Mouse (Mus musculus): ENCODE data around the gene Fam221a. TPM values are rescaled to one million over a fixed set of nuclear protein-coding genes. Genes with fewer than 3 reads are reported as not detected.

Fam221a gene
- polyA plus RNA-seq, 1 experiment from 2014 or later, result 5.4 TPM

DNA sequence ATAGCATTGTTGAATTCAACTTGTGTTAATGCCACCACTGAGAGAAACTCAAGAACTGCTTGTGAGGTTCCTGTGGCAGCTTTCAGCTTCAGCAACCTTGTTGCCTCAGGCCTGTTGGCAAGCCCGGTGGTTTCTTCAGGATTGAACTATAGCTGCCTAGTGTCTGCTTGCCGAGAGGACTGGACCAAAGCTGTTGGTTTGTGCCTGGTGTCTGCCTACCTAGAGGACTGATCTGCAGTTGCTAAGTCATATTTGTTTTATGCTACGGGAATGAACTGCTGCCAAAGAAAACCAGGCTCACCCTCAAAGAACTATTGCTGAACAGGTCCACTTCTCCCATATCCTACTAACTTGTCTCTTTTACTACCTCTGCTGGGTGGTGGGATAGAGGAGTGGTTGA, 40.7 kb upstream of the Fam221a start:
- H3K9me3 ChIP-seq (replicated peaks; ENCODE audit: control insufficient read depth, low read length), result no peaks in the 10 kb centered on the region
- no peaks in the 10 kb centered on the region for H3K4me1 ChIP-seq (ENCODE audit: control insufficient read depth, insufficient read depth, low read length)
- ATAC-seq (no peak), DNase-seq (ENCODE audit: low spot score) (no peak)
- no peaks in the 10 kb centered on the region for H3K27me3 ChIP-seq (replicated peaks; ENCODE audit: control insufficient read depth, insufficient read depth, low read length)
- no peak overlapping the region for H3K9ac ChIP-seq (ENCODE audit: low read length)
- no peak overlapping the region for H3K4me3 ChIP-seq (ENCODE audit: low read depth, low read length)
- WGBS, result 88% methylated on average over 3 of the region's 3 CpGs
- H3K36me3 ChIP-seq (ENCODE audit: control insufficient read depth, insufficient read depth, low read length), result no peaks in the 10 kb centered on the region
- no peak overlapping the region for H3K4me2 ChIP-seq (ENCODE audit: low read length)
- H3K27ac ChIP-seq (ENCODE audit: low read depth, low read length), result no peak overlapping the region

DNA sequence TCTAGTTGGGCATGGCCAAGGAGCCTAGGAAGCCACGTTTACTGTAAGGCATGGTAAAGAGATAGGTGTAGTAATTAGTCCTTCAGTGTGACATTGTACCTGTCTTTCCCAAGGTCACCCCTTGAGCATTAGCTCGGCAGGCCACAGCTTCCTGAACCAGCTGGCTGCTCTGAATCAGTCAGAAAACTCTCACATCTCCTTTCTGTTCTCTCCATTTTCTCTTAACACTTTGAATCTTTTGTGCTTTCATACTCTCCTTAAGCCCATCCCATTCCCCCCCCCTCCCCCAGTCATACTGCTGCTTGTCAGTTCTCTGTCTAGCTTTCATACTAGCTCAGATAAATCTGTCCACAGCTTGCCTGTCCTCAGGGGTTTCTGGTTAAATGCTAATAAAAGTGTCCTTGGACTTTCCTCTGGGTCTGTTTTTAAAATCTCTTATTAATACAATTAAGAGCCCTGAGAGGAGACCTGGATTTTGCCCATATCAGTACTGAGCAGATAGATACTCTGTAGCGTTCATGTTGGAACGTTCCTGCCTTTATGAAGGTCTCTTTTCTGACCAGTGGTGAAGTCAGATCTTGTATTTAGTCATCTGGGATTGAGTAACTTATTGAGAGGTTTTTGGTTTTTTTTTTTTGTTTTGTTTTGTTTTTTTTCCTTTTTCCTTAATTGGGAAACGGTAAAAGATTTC, 36.0 kb upstream of the Fam221a start:
- Histone ChIP-seq H3K27me3 (replicated peaks; ENCODE audit: control insufficient read depth, insufficient read depth, low read length) (no peaks in the 10 kb centered on the region), H3K9me3 (replicated peaks; ENCODE audit: control insufficient read depth, low read length) (no peaks in the 10 kb centered on the region), H3K4me1 (ENCODE audit: control insufficient read depth, insufficient read depth, low read length) (no peaks in the 10 kb centered on the region), H3K4me2 (ENCODE audit: low read length) (no peak overlapping the region), H3K4me3 (ENCODE audit: low read depth, low read length) (no peak overlapping the region), H3K27ac (ENCODE audit: low read depth, low read length) (no peak overlapping the region), H3K9ac (ENCODE audit: low read length) (no peak overlapping the region), H3K36me3 (ENCODE audit: control insufficient read depth, insufficient read depth, low read length) (no peaks in the 10 kb centered on the region)
- ATAC-seq, result no peak
- WGBS, result 69% methylated on average over 5 of the region's 5 CpGs
- DNase-seq (ENCODE audit: low spot score), result no peak

GRCm38 (mm10) chr6:49332060-49332370, 35.5 kb upstream of the Fam221a start:
- WGBS, result 71% methylated on average over 13 of the region's 13 CpGs
- no peak for ATAC-seq
- no peak overlapping the region for H3K4me2 ChIP-seq (ENCODE audit: low read length)

GRCm38 (mm10) chr6:49338566-49338965, 29.0 kb upstream of the Fam221a start:
- WGBS, result 13% methylated on average over 9 of the region's 9 CpGs
- DNase-seq (ENCODE audit: low spot score), result peak; percentile 29
- no peaks in the 10 kb centered on the region for H3K9me3 ChIP-seq (replicated peaks; ENCODE audit: control insufficient read depth, low read length)

More at GRCm38 (mm10) chr6:49332060-49332370, 35.5 kb upstream of the Fam221a start:
- Histone ChIP-seq H3K4me3 (ENCODE audit: low read depth, low read length) (no peak overlapping the region), H3K36me3 (ENCODE audit: control insufficient read depth, insufficient read depth, low read length) (no peaks in the 10 kb centered on the region), H3K27me3 (replicated peaks; ENCODE audit: control insufficient read depth, insufficient read depth, low read length) (no peaks in the 10 kb centered on the region), H3K4me1 (ENCODE audit: control insufficient read depth, insufficient read depth, low read length) (no peaks in the 10 kb centered on the region), H3K9ac (ENCODE audit: low read length) (no peak overlapping the region), H3K9me3 (replicated peaks; ENCODE audit: control insufficient read depth, low read length) (no peaks in the 10 kb centered on the region), H3K27ac (ENCODE audit: low read depth, low read length) (no peak overlapping the region)
- no peak for DNase-seq (ENCODE audit: low spot score)

GRCm38 (mm10) chr6:49339145-49339544, 28.4 kb upstream of the Fam221a start:
- 42% methylated on average over 6 of the region's 6 CpGs for WGBS
- no peak overlapping the region for H3K4me2 ChIP-seq (ENCODE audit: low read length)
- no peak for ATAC-seq

More at GRCm38 (mm10) chr6:49338566-49338965, 29.0 kb upstream of the Fam221a start:
- H3K4me1 ChIP-seq (ENCODE audit: control insufficient read depth, insufficient read depth, low read length), result no peaks in the 10 kb centered on the region
- ATAC-seq, result no peak
- no peak overlapping the region for H3K4me3 ChIP-seq (ENCODE audit: low read depth, low read length)
- H3K27ac ChIP-seq (ENCODE audit: low read depth, low read length), result no peak overlapping the region
- no peak overlapping the region for H3K9ac ChIP-seq (ENCODE audit: low read length)
- no peaks in the 10 kb centered on the region for H3K27me3 ChIP-seq (replicated peaks; ENCODE audit: control insufficient read depth, insufficient read depth, low read length)
- H3K4me2 ChIP-seq (ENCODE audit: low read length), result no peak overlapping the region
- no peaks in the 10 kb centered on the region for H3K36me3 ChIP-seq (ENCODE audit: control insufficient read depth, insufficient read depth, low read length)

GRCm38 (mm10) chr6:49343737-49344469, 23.6 kb upstream of the Fam221a start:
- no peaks in the 10 kb centered on the region for H3K9me3 ChIP-seq (replicated peaks; ENCODE audit: control insufficient read depth, low read length)
- H3K9ac ChIP-seq (ENCODE audit: low read length), result no peak overlapping the region
- H3K4me3 ChIP-seq (ENCODE audit: low read depth, low read length), result no peak overlapping the region
- WGBS, result 80% methylated on average over 14 of the region's 14 CpGs
- no peaks in the 10 kb centered on the region for H3K4me1 ChIP-seq (ENCODE audit: control insufficient read depth, insufficient read depth, low read length)
- no peak overlapping the region for H3K4me2 ChIP-seq (ENCODE audit: low read length)
- H3K27ac ChIP-seq (ENCODE audit: low read depth, low read length), result no peak overlapping the region
- ATAC-seq (no peak), DNase-seq (ENCODE audit: low spot score) (no peak)
- no peaks in the 10 kb centered on the region for H3K36me3 ChIP-seq (ENCODE audit: control insufficient read depth, insufficient read depth, low read length)
- no peaks in the 10 kb centered on the region for H3K27me3 ChIP-seq (replicated peaks; ENCODE audit: control insufficient read depth, insufficient read depth, low read length)

More at GRCm38 (mm10) chr6:49339145-49339544, 28.4 kb upstream of the Fam221a start:
- Histone ChIP-seq H3K4me3 (ENCODE audit: low read depth, low read length) (no peak overlapping the region), H3K4me1 (ENCODE audit: control insufficient read depth, insufficient read depth, low read length) (no peaks in the 10 kb centered on the region), H3K9me3 (replicated peaks; ENCODE audit: control insufficient read depth, low read length) (no peaks in the 10 kb centered on the region), H3K27ac (ENCODE audit: low read depth, low read length) (no peak overlapping the region), H3K36me3 (ENCODE audit: control insufficient read depth, insufficient read depth, low read length) (no peaks in the 10 kb centered on the region), H3K27me3 (replicated peaks; ENCODE audit: control insufficient read depth, insufficient read depth, low read length) (no peaks in the 10 kb centered on the region), H3K9ac (ENCODE audit: low read length) (no peak overlapping the region)
- DNase-seq (ENCODE audit: low spot score), result no peak

- no peaks in the 10 kb centered on the region for H3K4me1 ChIP-seq (ENCODE audit: control insufficient read depth, insufficient read depth, low read length)
- H3K4me3 ChIP-seq (ENCODE audit: low read depth, low read length), result no peak overlapping the region
- no peak for DNase-seq (ENCODE audit: low spot score)
- no peak overlapping the region for H3K9ac ChIP-seq (ENCODE audit: low read length)
- no peak for ATAC-seq
- 91% methylated on average over 7 of the region's 7 CpGs for WGBS
- H3K4me2 ChIP-seq (ENCODE audit: low read length), result no peak overlapping the region
- no peaks in the 10 kb centered on the region for H3K36me3 ChIP-seq (ENCODE audit: control insufficient read depth, insufficient read depth, low read length)
- no peak overlapping the region for H3K27ac ChIP-seq (ENCODE audit: low read depth, low read length)
- no peaks in the 10 kb centered on the region for H3K27me3 ChIP-seq (replicated peaks; ENCODE audit: control insufficient read depth, insufficient read depth, low read length)
- H3K9me3 ChIP-seq (replicated peaks; ENCODE audit: control insufficient read depth, low read length), result no peaks in the 10 kb centered on the region
These were observed 17.7 kb upstream of the Fam221a start for GRCm38 (mm10) chr6:49349826-49350225.

- Histone ChIP-seq H3K4me2 (ENCODE audit: low read length) (no peak overlapping the region), H3K9me3 (replicated peaks; ENCODE audit: control insufficient read depth, low read length) (no peaks in the 10 kb centered on the region), H3K36me3 (ENCODE audit: control insufficient read depth, insufficient read depth, low read length) (no peaks in the 10 kb centered on the region), H3K4me1 (ENCODE audit: control insufficient read depth, insufficient read depth, low read length) (no peaks in the 10 kb centered on the region), H3K27ac (ENCODE audit: low read depth, low read length) (no peak overlapping the region), H3K9ac (ENCODE audit: low read length) (no peak overlapping the region), H3K4me3 (ENCODE audit: low read depth, low read length) (no peak overlapping the region), H3K27me3 (replicated peaks; ENCODE audit: control insufficient read depth, insufficient read depth, low read length) (no peaks in the 10 kb centered on the region)
- WGBS, result 88% methylated on average over 3 of the region's 3 CpGs
- ATAC-seq (no peak), DNase-seq (ENCODE audit: low spot score) (no peak)
These were observed 12.9 kb upstream of the Fam221a start for GRCm38 (mm10) chr6:49354613-49355012.

- Histone ChIP-seq H3K27me3 (replicated peaks; ENCODE audit: control insufficient read depth, insufficient read depth, low read length) (no peaks in the 10 kb centered on the region), H3K4me3 (ENCODE audit: low read depth, low read length) (no peak overlapping the region), H3K4me2 (ENCODE audit: low read length) (no peak overlapping the region), H3K36me3 (ENCODE audit: control insufficient read depth, insufficient read depth, low read length) (no peaks in the 10 kb centered on the region), H3K9me3 (replicated peaks; ENCODE audit: control insufficient read depth, low read length) (no peaks in the 10 kb centered on the region), H3K9ac (ENCODE audit: low read length) (no peak overlapping the region), H3K4me1 (ENCODE audit: control insufficient read depth, insufficient read depth, low read length) (no peaks in the 10 kb centered on the region), H3K27ac (ENCODE audit: low read depth, low read length) (no peak overlapping the region)
- 60% methylated on average over 4 of the region's 4 CpGs for WGBS
- no peak for ATAC-seq
- no peak for DNase-seq (ENCODE audit: low spot score)
These were observed 12.4 kb upstream of the Fam221a start for GRCm38 (mm10) chr6:49355171-49355570.

All from forebrain, embryonic 14.5 days (tissue).